Mouse (Mus musculus) spleen, adult 12 weeks (tissue): ENCODE results near the gene Vmn1r1.

Source experiments
- DNase-seq: peaks from one replicate; pipeline ENCODE4 v3.0.0; 2022; ENCODE audit warnings: low spot score

The Vmn1r1 gene

GRCm38 (mm10) chr1:182137204-182138125 is 26.8 kb downstream of the Vmn1r1 start:
- DNase-seq = no peak

- peak; percentile 11 for DNase-seq
These were observed 33.5 kb downstream of the Vmn1r1 start for GRCm38 (mm10) chr1:182130830-182131229.

GRCm38 (mm10) chr1:182124924-182125368 is 39.3 kb downstream of the Vmn1r1 start:
- DNase-seq = peak; percentile 75

DNA sequence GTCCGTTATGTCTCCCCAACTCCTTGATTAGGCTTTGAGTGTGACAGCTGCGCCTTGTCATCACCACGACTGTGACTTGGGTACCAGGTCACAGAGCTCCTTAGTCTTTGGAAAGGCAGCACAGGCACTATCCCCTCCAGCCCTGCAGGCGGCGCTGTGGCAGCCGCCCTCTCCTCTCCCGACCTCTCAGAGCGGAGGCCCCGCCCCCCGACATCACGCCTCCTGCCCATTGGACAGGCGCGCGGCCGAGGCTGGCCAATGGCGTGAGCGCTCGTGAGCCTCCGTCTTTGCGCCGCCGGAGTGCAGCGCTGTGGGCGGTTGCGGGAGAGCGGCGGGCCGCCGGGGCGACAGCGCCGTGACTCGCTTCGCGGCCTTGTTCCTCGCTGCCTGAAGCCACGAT is 39.8 kb downstream of the Vmn1r1 start, which contains the start of gene Srp9:
Srp9 (plus strand) TSS at position 232 of the 400 bp plus-strand sequence.
- peak; percentile 97 for DNase-seq

- no peak for DNase-seq
These were observed 41.9 kb downstream of the Vmn1r1 start for GRCm38 (mm10) chr1:182122413-182122812.

- no peak for DNase-seq
These were observed 48.5 kb downstream of the Vmn1r1 start for GRCm38 (mm10) chr1:182115651-182116408.

GRCm38 (mm10) chr1:182115197-182115596 is 49.1 kb downstream of the Vmn1r1 start:
- no peak for DNase-seq

DNA sequence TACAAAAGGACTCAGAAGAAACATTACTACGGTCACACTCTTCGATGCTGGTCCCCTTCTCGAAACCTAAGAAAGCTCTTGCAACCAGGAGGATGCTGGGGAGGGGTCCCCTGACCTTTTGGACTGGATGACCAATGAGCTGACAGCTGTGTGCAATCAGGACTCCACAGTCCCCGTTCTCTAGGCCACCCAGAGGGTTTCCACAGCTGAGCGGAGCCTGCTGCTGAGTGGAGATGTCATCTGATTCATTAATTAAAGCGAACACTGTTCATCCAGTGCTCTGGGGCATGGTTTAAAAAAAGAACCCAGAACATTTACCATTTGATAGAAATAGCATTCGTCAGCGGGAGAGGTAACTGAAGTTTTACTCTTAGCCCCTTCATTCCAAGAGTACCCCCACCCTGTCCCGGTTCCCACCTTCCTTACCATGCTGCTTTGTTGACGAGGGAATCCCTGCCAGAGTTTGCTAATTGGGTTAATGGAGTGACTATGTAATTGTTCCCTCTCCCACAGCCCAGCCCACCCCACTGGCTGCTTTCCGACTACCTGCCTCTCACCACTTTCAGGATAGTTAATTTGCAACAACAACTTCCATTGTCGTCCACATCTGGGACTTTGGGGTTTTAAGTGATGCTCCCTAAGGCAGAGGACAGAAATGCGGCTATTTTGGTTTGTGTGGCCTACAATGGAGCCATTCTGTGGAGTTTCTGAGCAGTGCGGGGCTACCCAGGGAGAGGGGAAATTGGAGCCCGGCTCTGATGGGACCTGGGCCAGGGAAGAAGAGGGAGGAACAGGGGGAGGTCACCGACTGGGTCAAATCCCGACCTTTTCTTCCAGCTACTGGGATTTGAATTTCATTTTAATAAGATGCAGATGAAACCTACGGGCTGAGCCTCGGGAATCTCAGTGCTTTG is 50.4 kb downstream of the Vmn1r1 start:
- DNase-seq = no peak

DNA sequence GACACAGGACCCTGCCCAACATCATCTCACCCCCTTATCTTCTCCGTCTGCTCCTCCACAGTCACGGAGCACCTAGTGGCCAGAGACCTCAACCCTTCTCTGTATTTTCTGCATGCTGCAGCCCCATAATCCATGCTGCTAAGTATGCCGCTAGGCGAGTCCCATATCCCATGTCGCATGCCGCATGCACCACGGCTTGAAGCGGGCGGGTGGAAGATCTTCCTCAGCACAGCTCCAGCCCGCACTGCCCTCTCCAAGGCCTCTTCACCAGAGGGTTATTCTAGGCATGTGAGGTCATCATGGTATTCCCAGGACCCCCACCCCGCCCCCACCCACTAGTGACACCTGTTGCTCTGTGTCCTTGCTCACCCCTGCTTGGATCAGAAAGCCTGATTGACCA is 51.2 kb downstream of the Vmn1r1 start:
- DNase-seq = no peak

DNA sequence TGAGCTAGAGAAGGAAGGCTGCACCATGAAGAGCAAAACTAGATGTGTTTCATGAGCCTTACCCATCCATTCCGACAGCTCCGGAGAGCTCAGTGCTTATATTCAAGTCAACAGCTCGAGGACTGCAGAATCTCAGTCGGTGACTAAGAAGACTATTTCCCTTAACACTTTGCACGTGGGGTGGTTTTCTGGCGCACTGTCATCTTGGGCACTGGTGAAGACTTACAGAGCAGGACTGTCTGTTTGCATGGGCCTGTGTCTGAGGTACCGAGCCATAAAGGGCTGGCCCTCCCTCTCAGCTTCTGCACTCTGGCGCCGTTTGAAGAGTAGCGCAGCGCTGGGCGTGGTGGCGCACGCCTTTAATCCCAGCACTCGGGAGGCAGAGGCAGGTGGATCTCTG is 51.9 kb downstream of the Vmn1r1 start:
- DNase-seq = no peak

- DNase-seq = no peak
These were observed 52.6 kb downstream of the Vmn1r1 start for GRCm38 (mm10) chr1:182111386-182112317.

DNA sequence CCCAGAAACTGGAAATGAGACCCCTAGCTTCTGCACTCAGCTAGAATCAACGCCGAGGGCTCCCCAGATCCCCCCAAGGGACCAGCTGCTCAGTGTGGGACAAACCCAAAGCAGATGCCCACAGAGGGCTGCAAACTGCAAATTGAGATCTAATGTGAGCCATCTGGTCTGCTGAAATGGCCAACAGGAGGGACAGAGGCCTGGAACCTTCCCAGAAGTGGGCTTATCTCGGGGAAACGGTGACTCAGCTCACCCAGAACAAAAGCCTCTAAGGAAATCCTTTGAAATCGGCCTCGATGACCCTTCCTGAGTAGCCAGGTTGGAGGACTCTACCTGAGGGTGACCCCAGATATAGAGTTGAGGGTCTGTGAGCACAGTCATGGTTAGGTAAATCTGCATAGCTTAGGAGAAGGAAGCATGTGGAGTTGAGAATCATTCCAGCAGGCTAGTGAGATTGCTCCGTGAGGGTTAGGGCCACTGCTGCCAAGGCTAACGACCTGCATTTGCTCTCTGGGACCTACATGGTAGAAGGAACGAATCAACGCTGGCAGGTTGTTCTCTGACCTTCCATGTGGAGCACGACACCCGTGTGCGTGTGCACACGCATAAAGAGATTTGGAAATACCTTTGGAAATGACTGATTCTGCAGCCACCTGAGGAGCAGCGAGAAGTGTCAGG is 53.4 kb downstream of the Vmn1r1 start:
- no peak for DNase-seq

DNA sequence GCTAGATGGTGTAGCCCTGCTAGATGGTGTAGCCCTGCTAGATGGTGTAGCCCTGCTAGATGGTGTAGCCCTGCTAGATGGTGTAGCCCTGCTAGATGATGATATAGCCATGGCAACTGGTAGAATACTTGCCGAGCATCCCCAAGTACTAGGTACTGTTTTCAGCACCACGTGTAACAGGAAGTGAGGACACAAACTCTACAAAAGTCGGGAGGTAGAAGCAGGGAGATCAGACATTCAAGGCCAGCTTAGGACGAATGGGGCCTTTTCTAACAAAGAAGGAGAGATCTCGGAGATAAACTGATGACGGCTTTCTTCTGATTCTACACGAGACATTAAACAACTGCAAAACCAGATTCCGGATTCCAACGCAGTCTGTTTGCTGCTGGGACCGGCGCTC is 54.1 kb downstream of the Vmn1r1 start:
- no peak for DNase-seq

GRCm38 (mm10) chr1:182108397-182109099 is 55.7 kb downstream of the Vmn1r1 start:
- DNase-seq = no peak

DNA sequence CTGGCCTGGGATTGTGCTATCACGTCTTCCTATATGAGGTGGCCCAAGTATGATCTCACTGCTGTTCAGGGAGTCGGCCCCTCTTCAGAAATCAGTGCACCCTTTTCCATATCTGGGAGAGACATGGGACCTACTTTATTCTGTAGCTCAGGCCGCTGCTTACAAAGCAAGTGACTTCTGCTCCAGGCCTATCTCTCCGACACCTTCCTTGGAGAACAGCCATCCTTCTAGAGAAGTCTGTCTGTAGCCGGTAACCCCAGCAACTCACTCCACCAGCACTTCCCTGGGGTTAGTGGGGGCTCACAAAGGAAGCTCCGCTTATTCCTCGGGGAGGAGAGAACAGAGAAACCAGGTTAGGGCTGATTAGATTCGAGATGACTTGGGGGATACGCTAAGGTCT is 57.0 kb downstream of the Vmn1r1 start:
- DNase-seq = no peak

DNA sequence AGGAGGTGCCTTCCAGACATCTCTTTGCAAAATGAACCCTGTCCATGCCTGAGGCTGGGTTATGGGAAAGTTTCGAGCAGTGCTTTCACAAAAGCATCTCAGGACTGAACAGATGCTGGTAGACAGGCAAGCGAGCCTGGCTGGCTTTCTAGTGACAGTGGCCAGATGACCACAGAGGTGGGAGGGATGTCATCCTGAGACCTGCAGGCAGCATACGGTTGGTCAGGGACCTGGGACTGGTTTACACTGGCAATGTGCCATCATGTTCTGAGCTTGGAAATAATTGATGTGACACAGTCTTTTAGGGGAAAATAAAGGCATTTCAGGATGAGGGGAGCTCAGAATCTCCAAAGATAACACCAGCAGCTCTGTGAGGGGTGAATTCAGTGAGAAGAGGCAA is 59.3 kb downstream of the Vmn1r1 start:
- no peak for DNase-seq
